Mouse (Mus musculus) neutrophil, adult 83 days (primary cell): Measurements from ENCODE around the gene Skint2. TPM values are rescaled to one million over a fixed set of nuclear protein-coding genes. Genes with fewer than 3 reads are reported as not detected.

Experiments used
- total RNA-seq, 2 experiments: library from RNA; stranded (reverse); gene quantifications; one replicate each; pipeline ENCODE4 v1.2.4; 2023

Gene Skint2
- not detected for total RNA-seq

DNA sequence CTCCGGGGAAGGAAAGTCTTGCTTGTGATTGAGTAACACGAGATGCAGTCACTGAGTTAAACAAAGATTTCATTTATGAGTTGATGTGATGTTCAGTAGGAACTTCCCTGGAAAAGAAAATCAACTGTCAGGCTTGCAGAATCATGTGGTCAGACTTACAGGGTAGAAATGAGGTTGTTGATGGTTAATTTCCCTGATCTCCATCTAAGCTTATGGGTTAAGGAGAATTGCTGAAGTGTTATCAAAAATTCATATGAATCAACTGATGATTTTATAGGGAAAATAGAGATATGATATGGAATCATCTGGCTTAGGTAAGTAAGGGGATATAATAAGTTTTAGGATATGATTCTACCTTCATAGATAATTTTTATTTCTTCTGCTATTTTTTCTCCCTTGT is at the start of gene Skint2:
Skint2 (plus strand) TSS at position 301 of the 400 bp plus-strand sequence.

Other genes starting within 250 kb of the Skint2 start
- gene Skint9, start 123.2 kb upstream of the Skint2 start, total RNA-seq, result not detected
- gene Skint10, start 217.7 kb downstream of the Skint2 start, total RNA-seq, result not detected